Mouse (Mus musculus): ENCODE measurements at regions not wholly inside any gene's neighbourhood (a gene's known extent, or its start where the extent isn't known, plus 50 kb on each side); places are given as distances from the start of the nearest gene placed in this dataset.
"Not testable (repeated sequence)": the region's sequence is repeated elsewhere in the genome, so short reads cannot be mapped to it uniquely, and the experiment has no call there.

DNA sequence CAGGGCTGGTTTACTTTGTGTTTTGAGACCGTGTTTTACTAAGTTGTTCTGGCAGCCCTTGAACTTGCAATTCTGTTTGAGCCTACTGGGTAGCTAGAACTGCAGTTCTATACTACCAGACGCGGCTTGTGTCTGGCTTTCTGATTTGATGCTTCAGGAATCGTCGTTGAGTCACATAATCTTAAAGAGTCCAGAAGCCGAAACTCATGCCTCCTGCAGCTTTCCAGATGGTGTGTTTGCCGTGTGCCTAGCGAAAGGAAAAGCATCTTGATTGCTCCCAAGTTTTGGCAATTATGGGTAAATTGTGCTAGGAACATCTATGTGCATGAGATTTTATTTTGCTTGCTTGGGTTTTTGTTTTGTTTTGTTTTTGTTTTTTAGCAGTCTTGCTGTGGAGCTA, 99.6 kb upstream of the Tgm3 start:
- H3K9ac ChIP-seq (replicated peaks) = no peak overlapping the region
- no peak for ATAC-seq (ENCODE audit: low FRiP score, low read depth)
- peaks cover 21% of the 10 kb centered on the region for H3K4me1 ChIP-seq
- no peaks in the 10 kb centered on the region for H3K36me3 ChIP-seq
- H3K4me3 ChIP-seq = no peak overlapping the region
- no peak overlapping the region for H3K27ac ChIP-seq (replicated peaks)
- H3K4me2 ChIP-seq (replicated peaks) = no peak overlapping the region
- peaks cover 45% of the 10 kb centered on the region for H3K27me3 ChIP-seq
- 76% methylated on average over 8 of the region's 8 CpGs for WGBS
- no peaks in the 10 kb centered on the region for H3K9me3 ChIP-seq

DNA sequence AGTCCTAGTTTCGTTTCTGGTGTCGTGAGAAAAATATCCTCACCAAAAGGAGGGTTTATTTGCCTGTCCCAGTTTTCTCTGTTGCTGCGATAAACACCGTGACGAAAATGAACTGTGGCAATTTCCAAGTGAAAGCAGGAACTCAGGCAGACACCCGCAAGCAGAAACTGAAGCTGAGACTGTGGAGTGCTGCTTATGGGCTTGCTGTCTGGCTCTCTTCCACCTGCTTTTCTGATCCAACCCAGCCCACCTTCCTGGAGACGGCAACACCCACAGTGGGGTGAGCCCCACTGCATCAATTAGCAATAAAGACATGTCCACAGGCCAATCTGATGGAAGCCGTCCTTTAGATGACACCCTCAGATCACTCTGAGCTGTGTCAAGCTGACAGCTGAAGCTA, 97.9 kb upstream of the Tgm3 start:
- peaks cover 42% of the 10 kb centered on the region for H3K27me3 ChIP-seq
- no peaks in the 10 kb centered on the region for H3K36me3 ChIP-seq
- no peak overlapping the region for H3K27ac ChIP-seq (replicated peaks)
- 89% methylated on average over 8 of the region's 8 CpGs for WGBS
- H3K4me1 ChIP-seq = peaks cover 12% of the 10 kb centered on the region
- no peak overlapping the region for H3K4me3 ChIP-seq
- H3K9ac ChIP-seq (replicated peaks) = no peak overlapping the region
- ATAC-seq (ENCODE audit: low FRiP score, low read depth) = no peak
- no peaks in the 10 kb centered on the region for H3K9me3 ChIP-seq
- no peak overlapping the region for H3K4me2 ChIP-seq (replicated peaks)

DNA sequence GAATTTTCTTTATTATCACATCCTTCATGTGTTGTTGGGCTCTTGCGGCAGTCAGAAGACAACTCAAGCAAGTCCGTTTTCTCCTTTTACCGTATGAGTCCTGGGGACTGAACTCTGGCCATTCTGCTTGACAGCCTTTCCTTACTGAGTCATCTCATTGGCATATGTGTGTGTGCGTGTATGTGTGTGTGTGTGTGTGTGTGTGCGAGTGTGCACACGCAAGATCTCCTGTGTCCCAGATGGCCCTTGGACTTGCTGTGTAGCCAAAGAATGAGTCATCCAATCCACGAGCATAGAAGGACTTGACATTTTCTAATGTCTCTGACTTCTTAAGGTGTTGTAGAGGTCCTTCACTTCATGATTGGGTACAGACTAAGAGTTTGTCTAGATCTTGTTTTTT, 95.7 kb upstream of the Tgm3 start:
- no peak overlapping the region for H3K4me2 ChIP-seq (replicated peaks)
- H3K4me3 ChIP-seq = no peak overlapping the region
- H3K36me3 ChIP-seq = no peaks in the 10 kb centered on the region
- no peaks in the 10 kb centered on the region for H3K9me3 ChIP-seq
- H3K4me1 ChIP-seq = peaks cover under 1% of the 10 kb centered on the region; the same call in 1 of the 2 replicates
- peaks cover 31% of the 10 kb centered on the region for H3K27me3 ChIP-seq
- H3K9ac ChIP-seq (replicated peaks) = no peak overlapping the region
- H3K27ac ChIP-seq (replicated peaks) = no peak overlapping the region
- WGBS = 94% methylated on average over 7 of the region's 7 CpGs
- no peak for ATAC-seq (ENCODE audit: low FRiP score, low read depth)

DNA sequence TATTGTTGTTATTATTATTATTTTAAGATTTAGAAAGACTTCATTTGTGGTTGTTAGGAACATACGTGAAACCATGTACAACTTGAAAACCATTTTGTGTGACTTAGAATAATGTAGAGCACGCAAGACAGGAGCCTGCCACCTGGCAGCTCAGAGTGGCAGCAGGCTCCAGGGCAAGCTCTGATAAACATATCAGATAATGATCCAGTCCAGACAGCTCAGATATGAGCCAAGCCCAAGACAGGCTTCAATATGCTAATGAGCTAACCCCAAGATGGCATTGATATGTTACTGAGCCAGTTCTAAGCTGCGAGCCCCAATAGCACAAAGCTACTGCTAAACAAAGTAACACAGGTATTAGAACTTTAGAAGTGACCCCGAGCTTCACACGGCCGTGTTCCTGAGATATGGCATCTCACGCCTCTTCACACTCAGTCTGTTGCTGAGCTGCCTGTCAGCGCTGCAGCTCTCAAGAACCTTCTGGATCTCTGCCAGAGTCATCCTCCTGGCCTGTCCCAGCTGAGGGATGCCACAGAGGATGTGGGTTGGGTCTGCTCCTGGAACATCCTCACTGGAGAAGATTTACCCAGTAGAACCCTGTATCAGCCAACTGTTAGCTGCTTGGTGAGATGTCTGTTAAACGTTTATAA, 93.9 kb upstream of the Tgm3 start:
- H3K4me1 ChIP-seq = no peaks in the 10 kb centered on the region
- H3K4me2 ChIP-seq (replicated peaks) = no peak overlapping the region
- no peak overlapping the region for H3K4me3 ChIP-seq
- H3K36me3 ChIP-seq = no peaks in the 10 kb centered on the region
- WGBS = 88% methylated on average over 9 of the region's 9 CpGs
- no peak for ATAC-seq (ENCODE audit: low FRiP score, low read depth)
- H3K9ac ChIP-seq (replicated peaks) = no peak overlapping the region
- no peak overlapping the region for H3K27ac ChIP-seq (replicated peaks)
- no peaks in the 10 kb centered on the region for H3K9me3 ChIP-seq
- H3K27me3 ChIP-seq = peaks cover 15% of the 10 kb centered on the region

DNA sequence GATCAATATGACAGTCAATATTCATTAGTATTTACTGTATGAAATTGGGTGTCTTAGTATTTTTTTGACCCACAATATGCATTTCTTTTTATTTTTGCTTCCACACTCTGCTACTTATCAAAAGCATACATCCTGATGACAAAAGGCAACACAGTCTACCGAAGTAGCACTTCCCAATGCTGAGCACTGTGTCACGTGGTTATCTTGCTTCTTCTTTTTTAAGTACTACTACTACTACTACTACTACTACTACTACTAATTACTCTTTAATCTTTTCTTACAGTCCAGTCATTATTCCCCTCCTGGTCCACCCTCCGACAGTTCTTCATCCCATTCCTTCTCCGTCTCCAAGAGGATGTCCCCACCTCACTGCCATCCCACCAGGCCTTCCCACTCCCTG, 92.6 kb upstream of the Tgm3 start:
- H3K36me3 ChIP-seq = no peaks in the 10 kb centered on the region
- 89% methylated on average over 4 of the region's 4 CpGs for WGBS
- no peak overlapping the region for H3K9ac ChIP-seq (replicated peaks)
- peaks cover 5% of the 10 kb centered on the region for H3K27me3 ChIP-seq
- ATAC-seq (ENCODE audit: low FRiP score, low read depth) = no peak
- H3K4me2 ChIP-seq (replicated peaks) = no peak overlapping the region
- no peaks in the 10 kb centered on the region for H3K4me1 ChIP-seq
- no peaks in the 10 kb centered on the region for H3K9me3 ChIP-seq
- H3K27ac ChIP-seq (replicated peaks) = no peak overlapping the region
- no peak overlapping the region for H3K4me3 ChIP-seq

DNA sequence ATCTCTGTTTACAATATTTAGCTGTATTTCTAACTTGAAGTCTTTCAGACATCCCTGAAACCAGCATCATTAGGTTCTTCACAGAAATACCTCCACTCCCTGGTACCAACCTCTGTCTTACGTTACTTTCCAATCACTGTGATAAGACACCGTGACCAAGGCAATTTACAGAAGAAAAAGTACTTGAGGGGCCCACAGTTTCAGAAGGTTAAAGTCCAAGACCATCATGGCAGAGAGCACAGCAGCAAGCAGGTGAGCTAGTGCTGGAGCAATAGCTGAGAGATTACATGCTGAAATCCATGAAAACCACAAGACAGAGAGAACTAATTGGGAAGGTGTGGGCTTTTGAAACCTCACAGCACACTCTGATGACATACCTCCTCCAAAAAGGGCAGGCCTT, 84.9 kb upstream of the Tgm3 start:
- Histone ChIP-seq H3K4me3 (no peak overlapping the region), H3K9ac (replicated peaks) (no peak overlapping the region), H3K27ac (replicated peaks) (no peak overlapping the region), H3K27me3 (no peaks in the 10 kb centered on the region), H3K9me3 (no peaks in the 10 kb centered on the region), H3K4me1 (no peaks in the 10 kb centered on the region), H3K4me2 (replicated peaks) (no peak overlapping the region), H3K36me3 (no peaks in the 10 kb centered on the region)
- no peak for ATAC-seq (ENCODE audit: low FRiP score, low read depth)
- WGBS = 80% methylated on average over 2 of the region's 2 CpGs

DNA sequence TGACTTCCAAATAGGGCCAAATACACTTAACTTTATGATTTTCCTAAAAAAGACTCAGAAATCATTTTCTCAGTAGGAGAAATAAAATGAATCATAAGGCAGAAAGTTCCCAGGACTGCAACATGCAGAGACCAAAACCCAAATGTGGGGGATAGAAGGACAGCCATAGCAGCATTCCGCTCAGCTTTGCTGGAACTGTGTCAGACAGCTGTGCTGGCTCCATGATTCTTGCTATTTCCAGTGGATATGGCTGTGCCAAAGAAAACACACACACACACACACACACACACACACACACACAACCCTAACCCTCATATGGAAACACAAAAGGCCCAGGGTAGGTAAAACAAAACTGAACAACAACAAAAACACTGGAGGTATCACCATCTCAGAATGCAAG, 78.6 kb upstream of the Tgm3 start:
- no peak for ATAC-seq (ENCODE audit: low FRiP score, low read depth)
- no peak overlapping the region for H3K4me2 ChIP-seq (replicated peaks)
- no peaks in the 10 kb centered on the region for H3K4me1 ChIP-seq
- 100% methylated on average over 1 of the region's 1 CpGs for WGBS
- H3K9ac ChIP-seq (replicated peaks) = no peak overlapping the region
- H3K36me3 ChIP-seq = no peaks in the 10 kb centered on the region
- H3K27me3 ChIP-seq = no peaks in the 10 kb centered on the region
- H3K9me3 ChIP-seq = no peaks in the 10 kb centered on the region
- no peak overlapping the region for H3K4me3 ChIP-seq
- H3K27ac ChIP-seq (replicated peaks) = no peak overlapping the region

DNA sequence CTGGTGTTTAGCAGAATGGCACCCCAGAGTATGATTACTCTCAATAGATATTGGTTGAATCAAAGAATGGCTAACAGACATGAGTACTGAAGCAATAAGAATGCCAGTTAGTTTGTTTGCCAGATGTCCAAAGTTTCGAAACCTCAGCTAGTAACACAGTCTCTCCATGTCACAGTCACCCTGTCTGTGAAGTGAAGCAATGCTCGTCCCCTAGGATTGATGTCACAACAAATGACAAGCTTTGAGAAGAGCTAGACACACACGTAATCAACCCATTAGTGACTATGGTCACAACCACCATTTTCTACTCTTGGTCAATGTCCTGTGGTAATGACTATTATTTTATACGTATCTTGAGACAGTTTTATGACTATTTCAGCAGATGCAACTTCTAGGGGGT, 69.3 kb upstream of the Tgm3 start:
- Histone ChIP-seq H3K36me3 (no peaks in the 10 kb centered on the region), H3K4me1 (peaks cover 2% of the 10 kb centered on the region; the same call in 1 of the 2 replicates), H3K27ac (replicated peaks) (no peak overlapping the region), H3K27me3 (no peaks in the 10 kb centered on the region), H3K9me3 (no peaks in the 10 kb centered on the region), H3K4me2 (replicated peaks) (no peak overlapping the region), H3K9ac (replicated peaks) (no peak overlapping the region), H3K4me3 (no peak overlapping the region)
- ATAC-seq (ENCODE audit: low FRiP score, low read depth) = no peak
- WGBS = 89% methylated on average over 4 of the region's 4 CpGs

DNA sequence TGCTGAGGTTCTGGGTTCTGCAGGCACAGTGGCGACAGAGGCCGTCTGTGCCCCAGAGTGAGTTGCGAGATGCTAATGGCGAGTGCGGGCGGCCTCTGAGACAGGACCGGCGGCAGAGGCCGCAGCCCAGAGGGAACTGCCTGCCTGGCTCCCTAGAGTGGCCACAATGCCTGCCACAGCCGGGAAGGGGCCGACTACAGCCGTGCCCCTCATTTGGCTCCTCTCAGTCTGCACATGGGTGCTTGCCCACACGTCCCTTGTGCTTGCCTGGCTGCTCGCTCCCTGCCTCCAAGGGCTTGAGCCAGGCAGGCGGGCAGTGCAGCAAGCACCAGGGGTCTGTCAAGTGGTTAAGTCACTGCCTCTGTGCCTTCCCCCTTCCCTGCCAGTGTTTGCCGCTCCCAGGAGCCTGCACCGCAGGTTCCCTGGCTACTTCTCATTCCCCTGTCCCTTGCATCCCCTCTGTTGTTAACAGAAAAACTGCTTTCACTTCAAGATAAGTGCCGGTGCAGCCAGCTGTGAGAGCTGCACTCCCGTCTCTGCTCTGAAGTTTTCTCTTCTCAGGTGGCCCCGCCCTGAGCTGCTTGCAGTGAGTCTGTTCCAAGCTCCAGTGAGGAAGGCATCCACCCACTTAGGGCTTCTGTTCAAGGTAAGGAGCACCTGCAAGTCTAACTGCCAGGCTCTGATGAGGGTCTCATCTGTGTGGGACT, 64.1 kb upstream of the Tgm3 start:
- H3K27ac ChIP-seq (replicated peaks) = no peak overlapping the region
- peaks cover 6% of the 10 kb centered on the region for H3K27me3 ChIP-seq
- no peak overlapping the region; the same call in 1 of the 2 replicates for H3K9ac ChIP-seq (replicated peaks)
- peaks cover 4% of the 10 kb centered on the region; the same call in 1 of the 2 replicates for H3K4me1 ChIP-seq
- ATAC-seq (ENCODE audit: low FRiP score, low read depth) = no peak
- WGBS = 24% methylated on average over 20 of the region's 20 CpGs
- H3K9me3 ChIP-seq = no peaks in the 10 kb centered on the region
- H3K4me3 ChIP-seq = peak overlapping the region; percentile 26
- H3K4me2 ChIP-seq (replicated peaks) = peak overlapping the region; percentile 48
- no peaks in the 10 kb centered on the region for H3K36me3 ChIP-seq

DNA sequence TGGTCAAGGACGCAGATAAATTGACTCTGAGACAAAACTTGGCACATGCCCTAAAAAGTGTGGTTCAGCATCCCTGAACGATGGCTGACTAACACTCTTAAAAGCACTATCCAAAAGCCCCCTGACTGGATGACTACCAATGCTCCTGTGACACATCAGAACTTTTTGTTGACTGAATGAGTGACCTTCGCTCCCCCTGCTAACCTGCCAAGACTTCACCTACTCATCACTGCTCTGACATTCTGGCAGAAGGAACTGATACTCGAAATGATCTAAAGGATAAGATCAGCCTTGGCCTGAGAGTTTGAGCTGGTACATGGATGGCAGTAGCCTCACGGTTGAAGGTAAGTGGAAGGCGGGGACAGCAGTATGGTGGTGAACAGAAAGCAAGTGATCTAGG, 62.4 kb upstream of the Tgm3 start:
- not testable (repeated sequence) for H3K4me1 ChIP-seq; ATAC-seq (ENCODE audit: low FRiP score, low read depth); H3K27ac ChIP-seq (replicated peaks); H3K9me3 ChIP-seq; H3K9ac ChIP-seq (replicated peaks); H3K4me3 ChIP-seq; H3K27me3 ChIP-seq; H3K36me3 ChIP-seq; H3K4me2 ChIP-seq (replicated peaks)
- 91% methylated on average over 6 of the region's 6 CpGs for WGBS

DNA sequence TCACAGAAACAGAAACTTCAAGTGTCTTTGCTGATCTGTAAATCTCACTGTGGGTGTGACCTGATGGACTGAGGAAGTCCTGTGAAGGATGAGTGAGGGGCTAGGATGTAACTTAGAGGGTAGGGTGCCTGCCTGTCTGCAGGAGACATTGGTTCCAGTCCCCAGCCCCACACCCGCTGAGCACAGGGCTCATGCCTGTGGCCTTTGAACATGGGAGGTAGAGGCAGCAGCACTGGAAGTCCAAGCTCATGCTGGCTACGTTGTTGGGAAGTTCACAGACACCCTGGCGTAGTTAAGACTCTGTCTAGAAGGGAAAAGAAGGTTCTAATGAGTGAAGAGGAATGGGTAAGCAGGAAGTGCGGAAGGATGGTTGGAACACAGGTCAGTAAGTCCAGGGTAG, 59.7 kb upstream of the Tgm3 start:
- ATAC-seq (ENCODE audit: low FRiP score, low read depth) = no peak
- Histone ChIP-seq H3K27ac (replicated peaks) (no peak overlapping the region), H3K4me2 (replicated peaks) (no peak overlapping the region), H3K4me1 (peaks cover 4% of the 10 kb centered on the region; the same call in 1 of the 2 replicates), H3K9ac (replicated peaks) (no peak overlapping the region), H3K4me3 (no peak overlapping the region), H3K36me3 (no peaks in the 10 kb centered on the region), H3K9me3 (no peaks in the 10 kb centered on the region), H3K27me3 (peaks cover 6% of the 10 kb centered on the region)
- WGBS = 90% methylated on average over 4 of the region's 4 CpGs

DNA sequence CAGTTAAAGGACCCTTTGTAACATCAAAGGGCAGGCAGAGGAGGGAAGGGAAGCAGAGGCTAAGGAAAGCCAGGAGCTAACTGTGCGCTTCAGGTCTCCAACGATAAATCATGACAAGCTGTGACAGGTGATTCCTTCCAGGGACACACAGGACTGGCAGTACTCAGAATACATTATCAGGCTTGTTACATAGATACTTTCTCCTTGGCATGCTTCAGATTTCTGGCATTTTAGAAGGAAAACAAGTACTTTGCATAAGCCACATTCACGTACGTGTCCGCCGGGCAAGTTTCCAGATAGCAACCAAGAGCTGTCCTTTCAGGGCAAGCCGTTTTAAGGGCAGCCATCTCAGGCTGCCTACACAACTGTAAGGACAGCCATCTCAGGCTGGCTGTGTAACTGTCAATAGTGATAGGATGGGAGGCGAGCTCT, 56.9 kb upstream of the Tgm3 start:
- H3K4me2 ChIP-seq (replicated peaks) = no peak overlapping the region
- 87% methylated on average over 8 of the region's 8 CpGs for WGBS
- H3K27me3 ChIP-seq = peaks cover 1% of the 10 kb centered on the region; the same call in 1 of the 2 replicates
- H3K9ac ChIP-seq (replicated peaks) = no peak overlapping the region
- no peaks in the 10 kb centered on the region for H3K9me3 ChIP-seq
- H3K4me3 ChIP-seq = no peak overlapping the region
- no peak overlapping the region for H3K27ac ChIP-seq (replicated peaks)
- ATAC-seq (ENCODE audit: low FRiP score, low read depth) = no peak
- no peaks in the 10 kb centered on the region for H3K4me1 ChIP-seq
- H3K36me3 ChIP-seq = no peaks in the 10 kb centered on the region
